Mouse (Mus musculus) megakaryocyte-erythroid progenitor cell, adult 5 weeks (primary cell): ENCODE data around the gene Tmem56. TPM values are rescaled to one million over a fixed set of nuclear protein-coding genes. Genes with fewer than 3 reads are reported as not detected.

Experiments used
- polyA plus RNA-seq: library from polyadenylated mRNA; stranded (reverse); fragments of >175 nt; gene quantifications from 2 replicates; pipeline ENCODE4 v1.2.3, GENCODE M21; 2012

Tmem56 gene
- polyA plus RNA-seq = 1.1 and 1.3 TPM in 2 replicates

GRCm38 (mm10) chr3:121282998-121283397 lies at the start of gene Tmem56:
Tmem56 (minus strand) TSS chr3:121283098.

GRCm38 (mm10) chr3:121291560-121292258 lies 8.8 kb upstream of the Tmem56 start, which contains the start of gene Alg14:
Alg14 (plus strand) TSS chr3:121291773.

GRCm38 (mm10) chr3:121171243-121171871 lies 111.5 kb downstream of the Tmem56 start, which contains the start of gene Rwdd3:
Rwdd3 (minus strand) TSS chr3:121171695.

Other genes starting within 250 kb of the Tmem56 start
- 0.53 TPM in 2 replicates for gene Rwdd3, start 111.4 kb downstream of the Tmem56 start, polyA plus RNA-seq
- 3.5 and 7.4 TPM in 2 replicates for gene Alg14, start 8.7 kb upstream of the Tmem56 start, polyA plus RNA-seq
- gene Cnn3, start 143.4 kb upstream of the Tmem56 start, polyA plus RNA-seq = 21.4 and 22.2 TPM in 2 replicates
- gene Slc44a3, start 249.3 kb upstream of the Tmem56 start, polyA plus RNA-seq = not detected in 2 replicates